Mouse (Mus musculus) thymus, adult 18-20 months (tissue): ENCODE measurements around the gene Rbm15b.

Experiments used
- DNase-seq, 2 experiments: peaks; one replicate each; pipeline ENCODE4 v3.0.0; 2022; ENCODE audit warnings: mixed read lengths in 2 of 2

Rbm15b gene

DNA sequence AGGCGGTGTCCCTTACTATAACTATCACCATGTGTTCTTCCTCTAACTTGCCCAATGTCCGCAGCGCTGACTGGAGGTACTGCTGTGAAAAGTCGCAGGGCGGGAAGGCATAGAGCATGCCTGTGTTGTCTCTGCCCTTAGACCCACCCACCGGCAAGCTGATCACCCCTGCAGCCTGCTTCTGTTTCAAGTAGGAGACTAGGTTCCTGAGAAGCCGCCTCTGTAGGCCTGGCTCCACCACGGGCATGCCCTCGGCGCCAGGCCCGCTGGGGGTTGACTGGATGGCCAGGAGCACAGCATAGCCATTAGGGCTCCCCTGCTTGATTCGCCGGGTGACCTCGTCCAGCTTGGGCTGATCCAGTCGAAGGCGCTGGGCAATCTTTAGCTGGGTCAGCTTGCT is 2.9 kb downstream of the Rbm15b start:
- DNase-seq, result no peak

DNA sequence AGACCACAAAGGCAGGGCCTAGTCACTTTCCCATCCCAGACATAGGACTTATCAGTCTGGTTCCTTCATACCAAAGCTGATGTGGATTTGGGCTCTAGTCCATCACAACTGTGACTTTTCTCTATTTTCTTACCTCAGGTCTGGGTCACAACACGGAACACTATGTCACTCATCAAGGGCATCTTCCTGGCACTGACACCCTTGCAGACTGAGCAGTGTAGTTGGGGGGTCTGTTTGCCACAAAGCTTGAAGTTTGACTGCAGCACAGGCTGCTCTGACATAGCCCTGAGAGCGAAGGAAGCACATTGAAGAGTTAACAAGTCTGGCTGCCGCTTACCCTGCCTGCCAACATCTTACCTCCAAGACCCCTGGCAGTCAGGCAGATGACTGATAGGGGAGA is 4.1 kb downstream of the Rbm15b start:
- no peak for DNase-seq

DNA sequence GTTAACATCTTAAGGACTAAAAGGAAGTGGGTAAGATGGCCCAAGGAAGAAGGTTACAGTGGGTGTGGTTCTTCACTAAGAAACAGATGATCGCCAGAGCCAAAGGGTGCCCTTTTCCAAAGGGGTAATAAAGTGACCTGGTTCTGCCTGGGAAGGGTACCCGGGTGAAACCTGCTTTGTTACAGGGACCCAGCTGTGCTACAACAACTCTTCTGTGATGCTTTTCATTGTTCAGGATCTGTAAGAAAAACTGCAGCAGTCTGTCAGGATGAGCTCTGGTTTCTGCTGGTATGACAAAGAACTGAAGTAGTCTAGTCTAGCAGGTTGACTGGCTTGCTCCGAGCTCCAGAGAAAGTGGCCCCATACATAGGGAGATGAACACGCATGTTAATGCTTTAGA is 5.1 kb downstream of the Rbm15b start:
- no peak for DNase-seq

DNA sequence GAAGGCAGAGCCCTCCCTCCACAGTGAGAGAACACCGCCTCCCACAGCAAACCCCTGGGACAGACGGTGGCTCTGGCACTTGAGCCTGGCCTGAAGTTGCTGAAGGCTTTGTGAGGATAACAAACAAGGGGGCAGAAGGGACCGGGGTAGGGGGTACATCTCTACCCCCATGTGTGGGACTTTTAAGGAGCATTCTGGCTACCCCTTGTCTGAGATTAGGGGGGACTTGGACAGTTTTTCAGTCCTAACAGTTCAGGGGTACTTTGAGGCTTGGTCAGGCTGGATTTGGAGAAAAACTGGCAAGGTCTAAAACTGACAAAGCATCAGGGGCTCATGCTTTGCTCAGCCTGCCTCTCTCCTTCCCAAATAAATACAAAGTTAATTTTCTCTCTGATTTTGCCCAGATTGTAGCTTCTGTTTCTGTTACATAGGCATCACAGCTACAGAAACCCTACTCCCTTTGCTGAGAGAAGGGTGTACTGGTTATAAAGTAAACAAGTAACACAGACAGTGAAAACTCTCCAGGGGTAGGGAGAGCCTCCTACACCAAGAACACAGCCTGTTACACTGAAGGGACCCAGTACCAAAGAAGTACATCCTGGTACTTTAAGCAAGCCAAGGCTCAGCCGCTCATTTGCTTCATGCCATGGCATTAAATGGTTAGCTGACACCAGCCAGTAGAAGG is 6.0 kb downstream of the Rbm15b start:
- no peak for DNase-seq

DNA sequence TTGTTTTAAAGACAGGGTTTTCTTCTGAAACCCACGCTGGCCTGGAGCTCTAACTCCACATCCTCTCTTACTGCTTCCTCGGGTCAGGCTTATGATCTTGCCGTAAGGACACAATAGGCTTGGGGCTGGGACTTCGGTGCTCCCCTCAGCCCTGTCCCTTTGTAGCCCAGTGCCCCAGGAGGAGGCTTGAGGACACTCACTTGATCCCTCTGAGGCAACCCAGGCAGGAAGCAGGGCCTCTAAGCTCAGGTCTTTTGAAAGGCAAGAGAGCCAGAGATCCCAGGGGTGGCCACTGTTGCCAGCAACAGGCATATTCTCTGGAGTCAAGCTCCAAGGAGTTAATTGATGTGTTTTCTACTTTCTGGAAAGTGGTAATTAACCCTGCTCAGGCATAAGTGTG is 7.8 kb downstream of the Rbm15b start:
- no peak for DNase-seq

DNA sequence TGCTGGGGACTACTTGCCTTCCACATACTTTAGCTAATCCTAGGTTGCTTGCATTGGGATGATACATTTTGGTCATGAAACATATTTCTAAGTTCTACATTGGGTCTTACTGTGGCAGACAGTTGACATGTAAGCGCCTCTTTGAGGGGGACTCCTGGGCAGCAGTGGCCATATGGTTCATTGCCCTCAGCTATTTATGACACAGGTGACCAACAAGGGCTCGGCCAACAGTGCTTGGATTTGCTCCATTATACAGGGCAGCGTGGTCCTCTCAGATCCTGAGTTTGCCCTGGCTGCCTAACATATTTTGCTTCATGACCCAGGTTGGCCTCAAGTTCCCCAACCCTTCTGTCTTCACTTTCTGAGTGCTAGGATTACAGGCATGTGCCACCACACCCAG is 10.6 kb downstream of the Rbm15b start:
- no peak for DNase-seq

DNA sequence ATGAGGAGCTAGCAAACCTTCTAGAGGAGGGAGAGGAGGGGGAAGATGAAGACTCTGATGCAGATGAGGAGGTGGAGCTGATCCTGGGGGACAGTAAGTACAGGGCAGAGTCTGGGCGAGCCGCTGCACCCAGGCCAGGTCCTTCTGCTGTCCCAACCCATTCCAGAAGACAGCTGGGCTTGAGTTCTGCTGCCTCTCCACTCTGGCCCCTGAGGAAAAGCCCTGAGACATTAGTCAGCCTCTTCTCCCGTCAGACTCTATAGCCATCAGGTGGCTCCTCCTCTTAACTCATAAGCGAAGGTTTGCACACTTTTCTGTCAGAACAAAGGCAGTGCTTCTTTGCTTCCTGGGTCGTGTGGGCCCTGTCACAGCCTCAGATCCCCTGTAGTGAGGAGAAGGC is 13.0 kb downstream of the Rbm15b start:
- no peak for DNase-seq

DNA sequence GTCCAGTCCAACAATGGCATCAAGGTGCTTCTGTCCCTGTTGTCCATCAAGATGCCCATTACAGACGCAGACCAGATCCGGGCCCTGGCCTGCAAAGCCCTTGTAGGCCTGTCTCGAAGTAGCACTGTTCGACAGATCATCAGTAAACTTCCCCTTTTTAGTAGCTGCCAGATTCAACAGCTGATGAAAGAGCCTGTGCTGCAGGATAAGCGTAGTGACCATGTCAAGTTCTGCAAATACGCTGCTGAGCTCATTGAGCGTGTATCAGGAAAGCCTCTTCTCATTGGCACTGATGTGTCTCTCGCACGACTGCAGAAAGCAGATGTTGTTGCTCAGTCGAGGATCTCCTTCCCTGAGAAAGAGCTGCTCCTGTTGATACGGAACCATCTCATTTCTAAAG is 29.2 kb downstream of the Rbm15b start:
- DNase-seq, result no peak

DNA sequence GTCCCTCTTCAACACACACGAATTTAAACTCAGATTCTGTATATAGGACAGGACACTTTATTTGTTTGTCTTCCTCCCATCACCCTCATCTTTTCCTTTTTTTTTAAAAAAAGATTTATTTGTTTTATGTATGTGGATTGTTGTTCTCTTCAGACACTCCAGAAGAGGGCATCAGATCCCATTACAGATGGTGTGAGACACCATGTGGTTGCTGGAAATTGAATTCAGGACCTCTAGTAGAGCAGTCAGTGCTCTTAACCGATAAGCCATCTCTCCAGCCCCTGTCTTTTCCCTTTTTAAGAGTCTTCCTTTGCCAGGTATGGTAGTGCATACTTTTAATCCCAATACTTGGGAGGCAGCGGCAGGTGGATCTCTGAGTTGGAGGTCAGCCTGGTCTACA is 30.6 kb downstream of the Rbm15b start:
- no peak for DNase-seq

DNA sequence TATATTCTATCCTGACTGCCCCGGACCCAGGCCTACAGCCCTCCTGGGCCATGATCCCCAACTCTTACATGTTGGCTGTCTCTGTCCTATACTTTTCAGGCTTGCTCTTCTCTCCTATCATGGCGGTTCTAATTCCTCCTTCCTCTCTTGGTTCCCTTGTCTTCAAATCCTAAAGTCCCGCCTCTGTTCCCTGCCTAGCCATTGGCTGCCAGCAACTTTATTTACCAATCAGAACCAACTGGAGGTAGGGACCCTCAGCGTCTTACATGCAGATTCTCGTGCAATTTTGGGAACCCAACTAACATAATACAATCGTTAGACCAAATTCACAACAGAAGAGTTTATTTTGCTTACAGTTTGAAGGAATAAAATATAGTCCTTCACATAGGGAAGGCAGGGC is 44.4 kb downstream of the Rbm15b start:
- no peak for DNase-seq

DNA sequence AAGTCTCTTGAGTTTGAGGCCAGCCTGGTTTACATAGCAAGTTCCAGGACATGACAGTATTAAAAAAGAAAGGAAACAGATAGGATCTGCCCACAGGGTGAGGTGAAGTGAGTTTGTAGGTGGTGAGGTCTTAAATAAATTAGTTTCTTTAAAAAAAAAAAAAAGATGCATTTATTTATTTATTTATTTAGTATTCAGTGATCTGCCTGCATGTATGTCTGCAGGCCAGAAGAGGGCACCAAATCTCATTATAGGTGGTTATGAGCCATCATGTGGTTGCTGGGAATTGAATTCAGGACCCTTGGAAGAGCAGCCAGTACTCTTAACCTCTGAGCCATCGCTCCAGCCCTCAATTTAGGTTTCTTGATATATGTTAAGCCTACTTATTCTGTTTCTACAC is 46.7 kb downstream of the Rbm15b start:
- no peak for DNase-seq
